Mouse (Mus musculus) cerebellum, adult (tissue): ENCODE measurements around the gene Amz2.
"Not testable (repeated sequence)": the region's sequence is repeated elsewhere in the genome, so short reads cannot be mapped to it uniquely, and the experiment has no call there.

ENCODE experiments used
- ATAC-seq: cut with Nextera tagmentation; 2 replicates; pipeline ENCODE4 v1.9.2; 2017; ENCODE audit warnings: mild to moderate bottlenecking, moderate library complexity, mixed read lengths; ENCODE audit not compliant: insufficient number of reproducible peaks, low FRiP score, low TSS enrichment

The Amz2 gene

DNA sequence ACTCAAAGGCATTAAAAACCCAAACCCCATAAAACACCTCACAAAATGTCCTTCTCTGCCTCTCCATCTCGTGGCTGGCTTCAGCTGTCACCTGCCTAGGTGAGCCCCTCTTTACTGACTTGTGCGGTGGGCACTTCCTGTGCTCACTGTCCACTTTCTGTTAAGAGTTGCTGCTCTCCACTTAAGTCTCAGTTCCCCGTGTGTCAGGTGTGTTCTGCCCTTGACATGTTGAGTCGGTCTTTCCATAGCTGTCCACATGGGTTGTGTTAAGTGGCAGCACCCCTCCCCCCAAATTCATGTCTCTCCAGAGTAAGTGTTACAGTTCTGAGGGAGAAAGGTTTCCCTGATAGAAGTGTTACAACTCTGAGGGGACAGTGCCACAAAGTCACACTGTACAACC, 66.1 kb downstream of the Amz2 start:
- ATAC-seq = no peak

DNA sequence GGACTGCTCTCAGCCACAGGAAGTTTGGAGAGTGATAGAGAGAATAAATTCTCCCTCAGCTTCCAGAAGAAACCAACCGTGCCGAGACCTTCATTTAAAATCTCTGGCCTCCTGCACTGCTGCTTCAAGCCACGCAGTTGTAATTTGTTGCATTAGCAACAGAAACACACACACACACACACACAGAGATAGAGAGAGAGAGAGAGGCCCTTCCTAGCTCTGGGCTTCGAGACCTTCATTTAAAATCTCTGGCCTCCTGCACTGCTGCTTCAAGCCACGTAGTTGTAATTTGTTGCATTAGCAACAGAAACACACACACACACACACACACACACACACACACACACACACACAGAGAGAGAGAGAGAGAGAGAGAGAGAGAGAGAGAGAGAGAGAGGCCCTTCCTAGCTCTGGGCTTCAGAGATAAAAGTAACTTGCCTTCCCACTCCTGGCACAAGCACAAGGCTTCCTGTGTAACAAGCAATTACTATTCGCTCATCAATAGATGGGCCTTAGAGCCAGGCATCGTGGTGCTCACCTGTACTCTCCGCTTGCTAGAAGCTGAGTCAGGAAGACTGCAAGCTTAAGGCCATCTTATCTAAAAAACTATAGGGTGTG, 67.2 kb downstream of the Amz2 start:
- ATAC-seq = not testable (repeated sequence)

DNA sequence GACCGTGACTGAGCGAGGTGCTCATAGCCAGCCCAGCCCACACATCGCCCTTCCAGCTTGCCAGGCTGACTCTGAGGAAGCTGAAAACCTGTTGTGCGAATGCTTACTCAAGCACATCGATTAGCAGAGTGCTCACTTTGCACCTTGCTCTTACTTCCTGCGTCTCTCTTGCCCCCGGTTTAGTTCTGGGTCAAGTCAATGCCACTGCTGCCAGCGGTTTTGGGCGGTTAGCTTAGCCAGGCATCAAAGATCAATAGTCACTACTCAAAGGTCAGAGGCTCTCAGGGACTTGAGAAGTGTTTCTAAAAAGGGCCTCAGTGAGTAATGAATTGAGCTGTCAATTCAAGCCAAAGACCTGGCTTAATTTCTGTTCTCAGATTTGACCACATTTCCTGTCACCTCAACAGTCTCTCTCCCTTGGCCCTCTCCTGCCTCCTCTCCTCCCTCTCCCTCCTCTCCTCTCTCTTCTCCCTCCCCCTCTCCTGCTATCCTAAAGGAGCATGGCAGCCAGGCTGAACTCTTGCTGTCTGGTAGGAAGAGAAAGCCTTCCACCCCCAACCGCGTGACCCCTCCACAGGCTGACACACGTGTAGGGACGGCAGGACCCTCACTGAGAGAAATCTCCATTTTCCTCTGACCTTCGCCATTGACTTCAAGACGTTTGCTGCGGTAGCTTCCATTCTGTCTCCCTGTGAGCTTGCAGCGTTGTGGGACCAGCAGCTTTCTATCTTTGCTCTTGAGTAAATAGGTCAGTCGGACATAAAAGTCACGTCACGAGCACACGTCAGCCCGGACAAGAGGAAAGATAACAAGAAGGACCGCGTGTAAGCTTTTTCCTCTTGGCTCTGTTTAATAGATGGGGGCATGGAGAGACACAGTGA, 69.4 kb downstream of the Amz2 start:
- no peak for ATAC-seq

- ATAC-seq = no peak
These were observed 70.2 kb downstream of the Amz2 start for GRCm38 (mm10) chr11:109495771-109496474.

GRCm38 (mm10) chr11:109496475-109496993, 70.8 kb downstream of the Amz2 start:
- ATAC-seq = no peak

DNA sequence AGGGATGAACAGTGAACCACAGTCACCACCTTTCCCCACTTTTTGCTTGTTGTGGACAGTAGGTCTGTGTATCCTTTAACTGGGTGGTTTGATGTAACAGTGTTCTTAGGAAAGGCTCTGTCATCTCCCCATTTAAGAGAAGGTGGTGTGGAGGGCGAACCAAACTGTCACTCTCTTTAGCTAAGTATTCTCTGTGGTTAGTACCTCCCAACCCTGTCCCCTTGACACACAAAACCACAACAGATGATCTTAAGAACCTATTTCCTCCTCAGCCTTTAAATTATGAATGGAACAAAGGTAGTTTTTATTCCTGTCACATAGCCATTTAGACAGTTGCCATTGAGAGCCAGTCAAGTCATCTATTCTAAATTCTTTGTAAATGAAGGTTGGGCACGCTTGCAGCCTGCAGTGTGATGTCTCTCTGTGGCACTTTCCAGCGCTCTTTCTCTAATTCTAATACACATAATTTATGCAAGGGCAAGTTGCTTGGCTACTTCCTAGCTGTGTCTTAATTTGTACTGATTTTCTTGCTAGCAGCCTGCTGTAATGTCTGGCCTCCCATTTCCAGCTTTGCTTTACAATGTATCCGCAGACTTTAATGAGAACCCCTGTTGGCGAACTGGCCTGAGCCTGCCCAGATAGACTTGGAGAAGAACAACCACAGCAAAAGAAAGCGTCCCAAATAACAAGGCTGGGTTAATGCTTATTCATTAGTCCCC, 71.4 kb downstream of the Amz2 start:
- ATAC-seq = no peak

- ATAC-seq = no peak
These were observed 72.2 kb downstream of the Amz2 start for GRCm38 (mm10) chr11:109497990-109498389.

DNA sequence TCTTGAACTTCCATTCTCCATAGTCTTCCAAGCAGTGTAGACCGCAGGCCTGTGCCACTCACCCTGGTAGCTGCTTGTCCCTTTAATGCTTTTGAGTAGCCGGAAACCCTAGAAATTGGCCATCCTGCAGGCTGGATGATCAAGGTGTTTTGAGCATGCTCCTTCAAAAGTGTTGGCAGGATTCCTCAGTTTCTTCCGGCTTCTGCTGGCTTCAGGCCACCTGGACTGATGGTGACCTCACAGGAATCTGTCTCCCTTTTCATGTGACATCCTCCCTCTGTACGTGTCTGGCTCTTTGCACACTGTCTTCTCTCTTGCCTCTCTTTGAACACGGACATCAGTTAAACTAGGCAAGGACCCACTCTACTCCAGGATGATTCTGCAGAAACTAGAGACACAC, 74.5 kb downstream of the Amz2 start:
- no peak for ATAC-seq
